Mouse (Mus musculus): ENCODE measurements around the gene Lama4. TPM values are rescaled to one million over a fixed set of nuclear protein-coding genes. Genes with fewer than 3 reads are reported as not detected.

Lama4 gene
- polyA plus RNA-seq, 1 experiment from 2014 or later: 13.2 TPM

DNA sequence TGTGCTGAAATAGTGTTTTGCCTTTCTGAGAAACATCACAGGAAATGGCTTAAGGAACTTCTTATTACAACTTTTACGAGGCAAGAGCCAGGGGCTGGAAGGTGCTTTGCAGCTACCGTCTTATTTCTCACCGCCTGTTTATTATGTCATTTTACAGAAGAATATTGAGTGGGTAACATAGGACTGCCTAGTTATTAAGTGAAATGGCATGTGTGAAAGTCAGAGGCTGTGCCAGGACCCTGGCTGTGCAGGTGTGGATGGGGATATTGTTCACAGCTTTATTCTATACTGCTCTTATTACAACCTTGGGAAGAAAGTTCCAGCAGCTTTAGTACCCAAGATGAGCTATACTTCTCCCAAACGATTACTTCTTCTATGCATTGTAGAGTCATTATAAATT, 106.7 kb downstream of the Lama4 start:
- H3K4me1 ChIP-seq: no peaks in the 10 kb centered on the region
- H3K4me3 ChIP-seq: no peak overlapping the region
- H3K9me3 ChIP-seq: no peaks in the 10 kb centered on the region
- H3K9ac ChIP-seq (replicated peaks): no peak overlapping the region
- no peak overlapping the region for H3K4me2 ChIP-seq (replicated peaks)
- WGBS: 92% methylated on average over 4 of the region's 4 CpGs
- ATAC-seq (replicated peaks): no peak
- no peak overlapping the region for H3K27ac ChIP-seq (replicated peaks)
- no peaks in the 10 kb centered on the region for H3K36me3 ChIP-seq
- no peaks in the 10 kb centered on the region for H3K27me3 ChIP-seq

GRCm38 (mm10) chr10:39096981-39097380, 131.7 kb downstream of the Lama4 start:
- H3K36me3 ChIP-seq: no peaks in the 10 kb centered on the region
- no peak overlapping the region for H3K27ac ChIP-seq (replicated peaks)
- H3K9ac ChIP-seq (replicated peaks): no peak overlapping the region
- WGBS: 84% methylated on average over 9 of the region's 9 CpGs
- no peaks in the 10 kb centered on the region for H3K4me1 ChIP-seq
- no peaks in the 10 kb centered on the region for H3K27me3 ChIP-seq
- H3K4me3 ChIP-seq: no peak overlapping the region
- H3K4me2 ChIP-seq (replicated peaks): no peak overlapping the region
- ATAC-seq (replicated peaks): no peak
- H3K9me3 ChIP-seq: no peaks in the 10 kb centered on the region

DNA sequence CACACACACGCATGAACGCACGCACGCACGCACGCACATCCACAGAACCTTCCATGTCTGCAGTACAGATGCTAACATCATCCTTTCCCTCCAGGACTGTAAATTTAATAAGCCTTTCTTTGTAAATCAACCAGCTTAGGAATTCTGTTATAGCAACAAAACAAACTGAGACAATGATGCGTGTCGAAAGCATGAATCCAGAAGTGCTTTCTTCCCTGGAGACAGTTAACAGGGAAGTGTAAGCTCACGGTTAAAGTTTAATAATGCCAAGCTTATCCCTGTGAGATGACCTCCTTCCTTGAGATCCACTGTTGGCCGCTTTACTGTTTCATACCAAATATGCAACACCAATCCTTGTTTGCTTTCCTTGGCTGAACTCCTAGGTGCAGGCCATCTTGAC, 133.4 kb downstream of the Lama4 start:
- no peak overlapping the region for H3K9ac ChIP-seq (replicated peaks)
- 95% methylated on average over 10 of the region's 10 CpGs for WGBS
- H3K4me2 ChIP-seq (replicated peaks): no peak overlapping the region
- H3K4me1 ChIP-seq: no peaks in the 10 kb centered on the region
- H3K4me3 ChIP-seq: no peak overlapping the region
- no peaks in the 10 kb centered on the region for H3K27me3 ChIP-seq
- H3K27ac ChIP-seq (replicated peaks): no peak overlapping the region
- ATAC-seq (replicated peaks): no peak
- H3K36me3 ChIP-seq: no peaks in the 10 kb centered on the region
- H3K9me3 ChIP-seq: no peaks in the 10 kb centered on the region

DNA sequence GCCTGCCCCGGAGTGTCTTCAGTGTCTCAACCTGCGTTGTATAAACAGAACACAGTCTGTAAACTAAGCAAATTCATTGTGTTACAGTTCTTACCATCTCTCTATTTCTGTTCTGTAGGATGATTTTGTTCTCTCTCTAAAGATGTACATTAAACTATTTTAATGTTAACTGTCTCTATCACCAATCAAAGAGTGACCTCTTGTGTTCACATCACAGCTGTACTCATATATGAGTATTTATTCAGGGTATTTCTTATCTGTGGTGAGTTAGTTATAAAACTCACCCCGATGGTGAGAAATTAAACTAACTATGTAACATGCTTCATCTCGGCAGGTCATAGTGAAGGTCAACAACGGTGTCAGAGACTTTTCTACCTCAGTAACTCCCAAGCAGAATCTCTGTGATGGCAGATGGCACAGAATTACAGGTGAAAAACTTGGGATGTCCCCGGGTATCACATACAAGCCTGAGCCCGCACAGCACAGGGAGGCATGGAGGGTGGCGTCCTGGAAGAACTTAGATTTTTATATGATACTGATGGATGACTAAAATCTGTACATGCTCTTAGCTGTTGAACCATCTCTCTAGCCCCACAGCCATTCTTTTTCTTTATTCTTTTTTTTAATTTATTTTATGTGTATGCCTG, 139.6 kb downstream of the Lama4 start:
- no peaks in the 10 kb centered on the region for H3K9me3 ChIP-seq
- H3K4me2 ChIP-seq (replicated peaks): no peak overlapping the region
- no peaks in the 10 kb centered on the region for H3K27me3 ChIP-seq
- no peaks in the 10 kb centered on the region for H3K4me1 ChIP-seq
- H3K9ac ChIP-seq (replicated peaks): no peak overlapping the region
- no peak overlapping the region for H3K27ac ChIP-seq (replicated peaks)
- no peak for ATAC-seq (replicated peaks)
- WGBS: 93% methylated on average over 8 of the region's 8 CpGs
- H3K36me3 ChIP-seq: no peaks in the 10 kb centered on the region
- no peak overlapping the region for H3K4me3 ChIP-seq

GRCm38 (mm10) chr10:39106413-39106812, 141.1 kb downstream of the Lama4 start:
- WGBS: 41% methylated on average over 3 of the region's 3 CpGs
- Histone ChIP-seq H3K36me3 (no peaks in the 10 kb centered on the region), H3K9ac (replicated peaks) (no peak overlapping the region), H3K4me3 (no peak overlapping the region), H3K4me2 (replicated peaks) (no peak overlapping the region), H3K27ac (replicated peaks) (no peak overlapping the region), H3K4me1 (no peaks in the 10 kb centered on the region), H3K27me3 (no peaks in the 10 kb centered on the region), H3K9me3 (no peaks in the 10 kb centered on the region)
- no peak for ATAC-seq (replicated peaks)

DNA sequence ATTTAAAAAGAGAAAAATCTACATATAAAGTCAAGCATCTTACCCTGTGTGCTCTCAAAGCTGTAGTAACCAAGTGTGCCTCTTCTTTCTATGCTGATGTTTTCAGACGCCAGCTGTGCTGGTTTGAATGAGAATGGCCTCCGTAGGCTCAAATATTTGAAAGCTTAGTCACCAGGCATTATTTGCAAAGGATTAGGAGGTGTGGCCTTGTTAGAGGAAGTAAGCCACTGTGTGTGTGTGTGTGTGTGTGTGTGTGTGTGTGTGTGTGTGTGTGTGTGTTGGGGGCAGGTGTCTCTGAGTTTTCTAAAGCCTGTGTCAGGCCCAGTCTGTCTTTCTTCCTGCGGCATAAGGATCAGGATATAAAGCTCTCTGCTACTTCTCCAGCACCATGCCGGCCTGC, 141.6 kb downstream of the Lama4 start:
- Histone ChIP-seq H3K9ac (replicated peaks) (no peak overlapping the region), H3K36me3 (no peaks in the 10 kb centered on the region), H3K4me3 (no peak overlapping the region), H3K9me3 (no peaks in the 10 kb centered on the region), H3K4me1 (no peaks in the 10 kb centered on the region), H3K27me3 (no peaks in the 10 kb centered on the region), H3K4me2 (replicated peaks) (no peak overlapping the region), H3K27ac (replicated peaks) (no peak overlapping the region)
- 14% methylated on average over 4 of the region's 4 CpGs for WGBS
- ATAC-seq (replicated peaks): no peak

- 65% methylated on average over 10 of the region's 10 CpGs for WGBS
- Histone ChIP-seq H3K4me2 (replicated peaks) (no peak overlapping the region), H3K4me1 (no peaks in the 10 kb centered on the region), H3K36me3 (no peaks in the 10 kb centered on the region), H3K9ac (replicated peaks) (no peak overlapping the region), H3K27ac (replicated peaks) (no peak overlapping the region), H3K4me3 (no peak overlapping the region), H3K27me3 (no peaks in the 10 kb centered on the region), H3K9me3 (no peaks in the 10 kb centered on the region)
- no peak for ATAC-seq (replicated peaks)
Observed at GRCm38 (mm10) chr10:39108837-39109488, 143.6 kb downstream of the Lama4 start.

GRCm38 (mm10) chr10:39109489-39109874, 144.2 kb downstream of the Lama4 start:
- Histone ChIP-seq H3K9ac (replicated peaks) (no peak overlapping the region), H3K27ac (replicated peaks) (no peak overlapping the region), H3K4me2 (replicated peaks) (no peak overlapping the region), H3K9me3 (no peaks in the 10 kb centered on the region), H3K36me3 (no peaks in the 10 kb centered on the region), H3K4me3 (no peak overlapping the region), H3K4me1 (no peaks in the 10 kb centered on the region), H3K27me3 (no peaks in the 10 kb centered on the region)
- WGBS: 59% methylated on average over 4 of the region's 4 CpGs
- ATAC-seq (replicated peaks): no peak

DNA sequence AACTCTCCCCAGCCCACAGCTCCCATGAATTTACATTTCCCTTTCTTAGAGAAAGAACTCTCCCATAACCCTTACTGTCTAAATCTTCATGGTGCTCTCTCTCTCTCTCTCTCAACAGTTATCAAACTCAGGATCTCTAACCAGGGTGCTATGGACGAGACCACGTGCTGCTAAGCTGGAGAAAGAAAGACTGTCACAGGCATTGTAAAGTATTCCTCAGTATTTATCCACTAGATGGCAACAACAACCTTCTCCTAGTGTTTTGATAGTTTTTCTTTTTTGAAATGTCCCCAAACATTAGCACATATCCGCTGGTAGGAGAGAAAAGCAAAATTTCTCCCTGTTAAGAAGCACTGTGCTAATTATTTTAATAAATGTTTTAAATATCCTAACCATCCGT, 156.1 kb downstream of the Lama4 start:
- WGBS: 37% methylated on average over 4 of the region's 4 CpGs
- Histone ChIP-seq H3K9me3 (no peaks in the 10 kb centered on the region), H3K4me1 (no peaks in the 10 kb centered on the region), H3K4me3 (no peak overlapping the region), H3K9ac (replicated peaks) (no peak overlapping the region), H3K27ac (replicated peaks) (no peak overlapping the region), H3K36me3 (no peaks in the 10 kb centered on the region), H3K4me2 (replicated peaks) (no peak overlapping the region), H3K27me3 (no peaks in the 10 kb centered on the region)
- 0 out of 2 replicates have a peak, but pooled peaks have one; percentile 46 for ATAC-seq (replicated peaks)

- H3K27me3 ChIP-seq: no peaks in the 10 kb centered on the region
- peak; percentile 93 for ATAC-seq (replicated peaks)
- H3K4me3 ChIP-seq: peak within 1 kb of the TSS; percentile 73
- peak within 1 kb of the TSS; percentile 74 for H3K9ac ChIP-seq (replicated peaks)
- 4% methylated on average over 47 of the region's 47 CpGs for WGBS
- H3K9me3 ChIP-seq: no peaks in the 10 kb centered on the region
- H3K4me1 ChIP-seq: peaks cover 15% of the 10 kb centered on the region
- H3K36me3 ChIP-seq: peaks cover 11% of the 10 kb centered on the region
- peak within 1 kb of the TSS; percentile 80 for H3K4me2 ChIP-seq (replicated peaks)
- H3K27ac ChIP-seq (replicated peaks): peak within 1 kb of the TSS; percentile 83
Observed at GRCm38 (mm10) chr10:39133462-39134310, 168.4 kb downstream of the Lama4 start, which contains the start of the genes Fam229b and Tube1. Gene Fam229b (minus strand): TSS chr10:39133914. Gene Tube1 (plus strand): TSS chr10:39133976.

- peaks cover 15% of the 10 kb centered on the region for H3K4me1 ChIP-seq
- H3K9ac ChIP-seq (replicated peaks): no peak overlapping the region
- no peak for ATAC-seq (replicated peaks)
- H3K36me3 ChIP-seq: peaks cover 23% of the 10 kb centered on the region
- H3K4me3 ChIP-seq: no peak overlapping the region
- WGBS: 95% methylated on average over 3 of the region's 3 CpGs
- H3K4me2 ChIP-seq (replicated peaks): no peak overlapping the region
- H3K9me3 ChIP-seq: no peaks in the 10 kb centered on the region
- H3K27me3 ChIP-seq: no peaks in the 10 kb centered on the region
- H3K27ac ChIP-seq (replicated peaks): no peak overlapping the region
Observed at GRCm38 (mm10) chr10:39137766-39138165, 172.5 kb downstream of the Lama4 start.

DNA sequence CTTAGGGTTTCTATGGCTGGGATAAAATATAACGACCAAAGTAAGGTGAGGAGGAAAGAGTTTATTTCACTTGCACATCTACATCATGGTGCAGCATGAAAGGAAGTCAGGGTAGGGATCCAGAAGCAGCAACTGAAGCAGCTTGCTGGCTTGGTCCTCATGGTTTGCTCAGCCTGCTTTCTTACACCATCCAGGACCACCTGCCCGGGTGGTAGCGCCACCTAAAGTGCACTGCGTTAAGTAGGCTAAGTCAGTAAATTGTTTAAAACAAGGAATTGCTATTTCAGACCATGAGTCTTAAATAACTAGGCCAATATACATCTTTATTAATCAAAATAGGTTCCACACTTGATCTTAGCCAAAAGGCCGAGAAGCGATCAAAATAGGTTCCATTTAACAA, 173.4 kb downstream of the Lama4 start:
- H3K27ac ChIP-seq (replicated peaks): no peak overlapping the region
- no peak overlapping the region for H3K9ac ChIP-seq (replicated peaks)
- H3K4me2 ChIP-seq (replicated peaks): no peak overlapping the region
- H3K36me3 ChIP-seq: peaks cover 26% of the 10 kb centered on the region
- H3K4me3 ChIP-seq: no peak overlapping the region
- no peak for ATAC-seq (replicated peaks)
- 85% methylated on average over 6 of the region's 6 CpGs for WGBS
- no peaks in the 10 kb centered on the region for H3K27me3 ChIP-seq
- peaks cover 9% of the 10 kb centered on the region for H3K4me1 ChIP-seq
- no peaks in the 10 kb centered on the region for H3K9me3 ChIP-seq
